Mouse (Mus musculus) thymus, postnatal 14 days (tissue): ENCODE data around the gene Fam213a.
"Not testable (repeated sequence)": the region's sequence is repeated elsewhere in the genome, so short reads cannot be mapped to it uniquely, and the experiment has no call there.

Experiments used
- DNase-seq: peaks from one replicate; pipeline ENCODE4 v3.0.0; 2021

Fam213a gene

DNA sequence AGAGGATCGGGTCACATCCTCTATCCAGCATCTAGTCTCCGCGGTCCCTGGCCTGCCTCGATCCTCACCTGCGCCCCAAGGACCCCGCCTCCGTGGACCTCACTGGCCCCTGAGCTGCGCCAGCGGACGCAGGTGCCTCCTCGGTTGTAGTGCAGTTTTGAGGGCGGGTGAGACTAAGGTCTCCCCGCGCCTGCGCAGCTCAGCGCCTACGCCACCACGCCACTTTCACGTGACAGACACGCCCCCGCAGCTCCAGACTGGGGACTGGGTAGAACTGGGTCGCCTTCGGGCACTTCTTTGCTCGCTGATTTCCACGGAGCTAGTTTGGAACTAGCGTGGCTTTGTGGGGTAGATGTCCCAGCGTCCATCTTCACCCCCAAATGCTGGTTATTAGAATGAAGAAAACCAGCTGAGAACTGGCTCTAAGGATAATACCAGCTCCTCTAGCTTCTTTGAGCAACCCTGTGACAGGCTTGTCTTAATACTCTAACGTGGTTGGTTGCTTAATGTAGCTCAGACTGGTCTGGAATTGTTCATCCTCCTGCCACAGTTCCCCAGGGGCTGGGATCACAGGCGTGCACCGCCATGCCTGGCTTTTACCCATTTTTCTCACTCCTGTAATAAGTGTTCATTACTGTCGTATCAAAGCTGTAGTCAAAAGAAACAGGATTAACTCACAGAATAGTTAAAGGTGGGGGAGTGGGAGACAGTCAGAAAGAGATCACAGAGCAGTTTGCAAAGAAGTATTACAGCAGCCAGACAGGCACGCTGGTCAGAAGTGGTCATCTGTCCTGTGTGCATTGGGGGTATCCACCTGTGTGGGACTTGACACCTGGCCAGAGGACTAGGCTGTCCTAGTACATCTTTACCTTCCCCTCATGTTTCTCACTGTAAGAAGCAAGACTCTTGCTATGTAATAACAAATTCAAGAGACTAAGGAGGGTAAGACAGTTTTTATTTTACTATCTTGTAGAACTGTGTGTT is at the start of gene Fam213a:
Gene Fam213a, minus strand, starts transcription at position 159 of the 984 bp plus-strand sequence.
- DNase-seq, result peak; percentile 91

DNA sequence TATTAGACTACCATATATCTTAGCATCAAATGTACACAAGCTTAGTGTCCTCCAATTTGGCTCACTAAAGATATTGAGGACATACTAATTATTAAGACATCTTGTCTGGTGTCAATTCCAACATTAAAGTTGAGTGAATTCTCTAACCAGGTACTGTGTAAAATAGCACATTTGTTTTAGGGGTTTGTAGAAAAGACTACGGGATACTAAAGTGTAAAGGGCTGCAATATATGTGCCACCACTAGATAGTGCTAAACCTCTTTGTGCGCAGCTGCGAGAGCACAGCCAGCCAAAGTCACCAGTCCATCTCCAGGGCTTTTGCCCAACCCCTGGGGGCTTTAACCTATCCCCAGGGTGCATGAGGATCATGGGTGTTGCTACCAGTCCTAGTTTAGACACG is 39.6 kb upstream of the Fam213a start:
- DNase-seq, result not testable (repeated sequence)

GRCm38 (mm10) chr14:41052481-41052880 is 38.9 kb upstream of the Fam213a start:
- DNase-seq, result peak; percentile 21

DNA sequence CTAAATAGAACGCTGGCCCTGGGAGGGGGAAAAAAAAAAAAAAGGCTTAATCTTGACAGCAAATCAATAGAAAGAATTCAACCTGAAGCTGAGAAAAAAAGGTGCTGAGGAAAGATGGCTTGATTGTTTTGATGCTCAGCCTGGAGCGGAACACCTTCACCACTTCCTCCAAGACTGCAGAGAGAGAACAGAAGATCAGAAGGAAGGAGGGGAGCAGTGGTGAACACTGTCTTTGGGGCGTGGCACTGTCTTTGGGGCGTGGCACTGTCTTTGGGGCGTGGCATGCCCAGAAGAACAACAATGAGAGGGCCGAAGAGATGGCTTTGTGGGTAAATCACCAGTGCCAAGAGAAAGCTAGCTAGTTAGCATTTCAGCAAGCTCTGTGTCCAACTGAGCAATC is 36.9 kb upstream of the Fam213a start:
- peak; percentile 33 for DNase-seq

- DNase-seq, result no peak
Observed at GRCm38 (mm10) chr14:41047402-41047801, 33.8 kb upstream of the Fam213a start.

GRCm38 (mm10) chr14:41035146-41035798 is 21.7 kb upstream of the Fam213a start:
- peak; percentile 60 for DNase-seq

- DNase-seq, result peak; percentile 76
Observed at GRCm38 (mm10) chr14:41033135-41034110, 19.8 kb upstream of the Fam213a start.

DNA sequence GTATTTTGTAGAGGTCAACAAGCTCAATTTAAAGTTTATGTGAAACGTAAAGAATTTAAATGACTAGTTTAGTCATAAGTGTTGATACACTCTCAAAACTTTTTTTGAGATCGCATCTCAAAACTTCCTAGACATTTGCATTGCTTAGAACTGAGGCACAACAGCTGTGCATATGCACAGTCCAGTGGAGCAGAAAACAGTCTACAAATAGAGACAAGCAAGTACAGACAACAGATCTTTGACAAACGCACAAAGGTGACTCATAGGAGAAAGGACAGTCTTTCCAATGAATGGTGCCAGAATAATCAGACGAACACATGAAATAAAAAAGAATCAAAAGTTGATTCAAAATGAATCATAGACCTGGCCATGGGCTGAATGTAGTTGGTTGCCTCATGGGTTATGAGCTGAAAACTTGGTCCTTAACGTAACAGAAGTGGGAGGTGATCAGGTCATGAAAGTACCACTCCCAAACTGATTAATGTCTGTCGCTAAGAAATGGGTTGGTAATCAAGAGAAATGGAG is 17.5 kb upstream of the Fam213a start:
- DNase-seq, result no peak

GRCm38 (mm10) chr14:41029303-41029702 is 15.7 kb upstream of the Fam213a start:
- no peak for DNase-seq

DNA sequence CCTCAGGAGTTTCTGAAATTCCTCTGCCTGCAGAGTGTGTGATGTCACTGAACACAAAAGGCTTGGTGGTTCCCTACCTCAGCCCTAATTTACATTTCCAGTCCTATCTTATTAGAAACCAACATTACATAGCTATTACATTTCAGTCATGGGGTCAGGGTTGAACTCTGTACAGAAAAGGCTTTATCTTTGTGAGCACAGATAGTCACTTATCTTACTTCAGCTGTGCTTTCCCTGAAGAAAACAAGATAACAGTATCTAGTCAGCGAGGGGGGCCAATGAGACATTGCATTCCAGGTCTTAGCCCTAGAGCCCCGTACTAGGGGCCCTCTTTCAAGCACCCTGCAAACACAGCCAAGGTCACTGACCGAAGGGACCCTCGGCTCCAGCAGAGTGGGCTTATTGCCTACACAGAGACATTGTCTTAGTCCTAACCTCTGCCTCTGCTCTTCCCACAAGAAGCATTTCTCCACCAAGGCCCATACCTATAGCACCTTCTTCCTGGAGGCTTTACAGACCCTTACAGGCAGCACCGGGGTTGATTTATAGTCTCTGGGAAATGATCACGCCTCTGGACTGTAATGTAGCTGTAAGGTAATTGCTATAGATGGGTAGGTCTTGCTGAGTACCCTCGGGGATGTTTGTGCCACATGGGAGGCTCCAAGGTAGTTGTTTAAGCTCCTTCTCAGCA is 12.2 kb upstream of the Fam213a start:
- no peak for DNase-seq

GRCm38 (mm10) chr14:41025087-41025486 is 11.5 kb upstream of the Fam213a start:
- DNase-seq, result no peak

- no peak for DNase-seq
Observed at GRCm38 (mm10) chr14:41021246-41021645, 7.7 kb upstream of the Fam213a start.

- no peak for DNase-seq
Observed at GRCm38 (mm10) chr14:41017460-41017859, 3.9 kb upstream of the Fam213a start.

- no peak for DNase-seq
Observed at GRCm38 (mm10) chr14:41014701-41015240, 1.2 kb upstream of the Fam213a start.

DNA sequence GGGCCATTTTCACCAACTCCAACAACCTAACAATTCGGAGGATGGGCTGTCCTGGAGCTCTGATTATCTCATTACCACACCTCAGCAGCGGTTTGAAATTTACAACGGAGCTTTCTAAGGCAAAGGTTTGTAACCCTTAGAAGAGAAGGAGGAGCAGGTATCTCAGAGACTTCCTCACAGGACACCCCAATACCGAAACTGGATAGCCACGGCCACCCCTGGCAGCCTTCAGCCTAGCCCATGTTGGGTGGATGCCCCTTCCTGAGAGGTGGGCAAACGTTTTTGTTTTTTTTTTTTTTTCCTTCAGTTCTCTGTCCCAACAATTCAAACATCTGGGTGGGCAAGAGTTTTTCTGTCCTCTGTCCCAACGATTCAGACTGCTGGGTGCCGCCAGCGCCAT is 445 bp downstream of the Fam213a start:
- DNase-seq, result no peak

DNA sequence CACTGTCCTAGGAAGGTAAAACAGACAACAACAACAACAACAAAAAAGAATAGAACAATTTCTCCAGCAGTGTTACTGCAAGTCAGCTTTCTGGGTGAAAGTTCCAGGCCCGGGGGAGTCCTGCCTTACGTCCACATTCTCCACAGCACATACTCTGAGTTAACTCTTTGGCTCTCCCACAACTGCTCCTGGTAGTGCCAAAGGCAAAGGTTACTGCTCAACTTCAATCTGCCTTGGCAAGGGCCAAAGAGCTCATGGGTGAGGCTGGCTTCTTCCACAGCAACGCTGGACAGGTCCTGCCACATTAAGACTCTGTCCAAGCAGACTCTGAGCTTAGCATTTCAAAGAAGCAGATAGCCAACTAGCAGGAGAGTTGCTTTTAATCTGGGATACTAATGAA is 1.7 kb downstream of the Fam213a start:
- no peak for DNase-seq

- no peak for DNase-seq
Observed at GRCm38 (mm10) chr14:41008138-41008537, 5.5 kb downstream of the Fam213a start.

- DNase-seq, result no peak
Observed at GRCm38 (mm10) chr14:41007641-41008040, 5.9 kb downstream of the Fam213a start.

GRCm38 (mm10) chr14:41006899-41007298 is 6.7 kb downstream of the Fam213a start:
- no peak for DNase-seq

- no peak for DNase-seq
Observed at GRCm38 (mm10) chr14:41006263-41006662, 7.3 kb downstream of the Fam213a start.

GRCm38 (mm10) chr14:41005716-41006115 is 7.9 kb downstream of the Fam213a start:
- DNase-seq, result no peak
